Mouse (Mus musculus) T-cell, adult 2 months (primary cell): ENCODE results near the gene Tex46.

ENCODE experiments used
- DNase-seq: peaks from one replicate; pipeline ENCODE4 v3.0.0; 2022; ENCODE audit warnings: low spot score

Tex46 gene

GRCm38 (mm10) chr4:136631237-136631994 is 21.2 kb downstream of the Tex46 start:
- DNase-seq: no peak

GRCm38 (mm10) chr4:136635995-136636394 is 25.8 kb downstream of the Tex46 start:
- DNase-seq: no peak

DNA sequence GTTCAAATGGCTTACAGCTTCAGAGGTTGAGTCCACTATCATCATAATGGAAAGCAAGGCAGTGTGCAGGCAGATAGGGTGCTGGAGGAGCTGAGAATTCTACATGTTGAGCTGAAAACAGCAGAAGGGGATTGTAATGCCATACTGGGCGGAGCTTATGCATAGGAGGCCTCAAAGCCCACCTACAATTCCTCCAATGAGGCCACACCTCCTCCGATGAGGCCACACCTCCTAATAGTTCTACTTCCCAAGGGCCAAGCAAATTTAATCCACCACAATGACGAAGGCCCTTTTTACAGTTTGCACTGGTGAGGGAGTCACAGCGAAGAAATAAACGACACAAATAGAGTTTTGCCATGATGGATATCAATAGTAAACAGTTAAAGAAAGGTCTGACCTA is 26.3 kb downstream of the Tex46 start:
- DNase-seq: no peak

- no peak for DNase-seq
Measured at GRCm38 (mm10) chr4:136636983-136637562, 26.8 kb downstream of the Tex46 start.

DNA sequence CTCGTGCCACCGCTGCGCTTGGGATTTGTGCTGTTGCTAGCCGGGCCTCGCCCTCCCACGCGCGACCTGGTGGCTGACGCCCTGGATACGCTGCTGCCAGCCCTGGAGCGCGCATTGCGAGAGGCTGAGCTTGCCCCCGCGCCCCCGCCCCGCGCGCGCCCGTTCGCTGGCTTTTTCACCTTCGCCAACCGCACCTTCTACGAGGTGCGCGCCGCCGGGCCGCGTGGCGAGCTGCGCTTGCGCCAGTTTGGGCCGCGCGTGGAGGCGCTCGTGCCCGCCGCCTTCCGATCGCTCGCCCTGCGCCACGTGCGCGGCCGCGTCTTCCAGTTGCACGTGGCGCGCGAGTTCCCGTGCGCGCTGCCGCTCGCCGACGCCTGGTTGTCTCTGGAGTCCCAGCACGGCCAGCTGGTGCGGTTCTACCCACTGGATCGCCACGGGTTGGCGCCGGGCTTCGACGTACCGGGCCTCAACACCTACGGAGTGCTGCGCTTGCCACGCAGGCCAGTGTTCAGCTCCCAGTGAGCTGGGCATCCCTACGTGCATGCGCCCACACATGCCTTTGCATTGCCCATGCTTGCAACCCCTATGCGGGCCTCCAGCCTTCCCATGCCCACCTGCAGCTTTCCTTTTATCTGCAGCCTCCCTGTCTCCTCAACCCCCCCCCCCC is 27.5 kb downstream of the Tex46 start:
- peak; percentile 5 for DNase-seq

- no peak for DNase-seq
Measured at GRCm38 (mm10) chr4:136638230-136638750, 28.1 kb downstream of the Tex46 start.

GRCm38 (mm10) chr4:136638890-136639289 is 28.7 kb downstream of the Tex46 start:
- no peak for DNase-seq

DNA sequence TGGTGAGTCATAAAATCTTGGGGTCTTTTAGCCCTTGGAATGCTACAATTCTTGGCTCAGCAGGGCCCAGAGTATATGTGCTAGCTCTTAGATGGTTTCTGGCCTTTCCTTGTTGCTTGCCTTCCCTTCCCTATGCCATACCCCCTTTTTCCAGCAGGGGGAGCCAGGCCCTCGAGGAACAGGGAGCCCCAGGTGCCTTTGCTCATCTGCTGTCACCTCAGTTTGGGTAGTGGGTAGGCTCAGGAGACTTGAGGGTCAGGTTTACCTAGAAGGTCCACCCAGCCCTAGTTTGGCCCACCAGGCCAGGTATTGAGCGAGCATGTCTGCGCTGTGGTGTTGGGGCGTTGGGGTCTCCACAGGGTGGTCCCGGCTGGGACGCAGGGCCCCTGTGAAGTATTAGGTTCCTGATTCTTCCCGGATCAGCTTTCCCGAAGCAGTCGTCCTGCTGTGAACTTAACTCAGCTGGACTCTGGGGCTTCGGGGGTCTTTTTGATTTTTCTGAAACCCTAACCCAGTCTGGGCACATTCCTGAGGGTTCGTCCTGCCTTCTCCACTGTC is 38.8 kb downstream of the Tex46 start:
- DNase-seq: peak; percentile 63

DNA sequence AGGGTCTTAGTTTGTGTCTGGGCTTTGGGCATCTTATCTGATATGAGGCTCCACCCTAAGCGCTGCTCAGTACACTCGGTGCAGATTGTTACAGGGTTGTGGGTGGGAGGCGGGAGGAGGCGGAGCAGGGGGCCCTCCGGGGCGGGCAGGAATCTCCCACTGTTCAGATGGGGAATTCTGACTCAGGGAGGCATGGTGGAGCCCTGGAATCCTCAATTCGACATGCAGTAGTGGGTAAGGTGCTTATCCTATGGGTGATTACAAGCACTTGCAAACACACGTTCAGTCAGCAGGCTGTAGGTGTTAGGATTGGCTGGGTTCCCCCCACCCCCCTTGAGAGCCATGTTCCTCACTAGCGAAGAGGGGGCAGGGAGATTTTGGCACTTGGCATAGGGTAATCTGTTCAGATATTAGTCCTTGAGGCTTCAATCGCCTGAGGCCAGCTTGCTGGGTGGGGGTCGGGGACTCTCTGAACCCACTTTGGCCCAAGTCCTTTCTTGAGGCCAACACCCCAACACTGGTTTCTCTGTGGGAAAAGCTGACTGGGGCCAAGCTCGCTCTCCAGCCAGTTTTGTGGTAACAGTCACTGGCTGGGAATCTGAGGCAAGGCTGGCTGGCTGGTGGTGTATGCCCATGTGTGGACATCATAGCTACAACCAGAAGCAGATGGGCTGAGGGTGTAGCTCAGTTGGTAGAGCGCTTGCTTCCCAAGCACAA is 39.4 kb downstream of the Tex46 start:
- DNase-seq: no peak

- no peak for DNase-seq
Measured at GRCm38 (mm10) chr4:136650261-136650660, 40.0 kb downstream of the Tex46 start.

DNA sequence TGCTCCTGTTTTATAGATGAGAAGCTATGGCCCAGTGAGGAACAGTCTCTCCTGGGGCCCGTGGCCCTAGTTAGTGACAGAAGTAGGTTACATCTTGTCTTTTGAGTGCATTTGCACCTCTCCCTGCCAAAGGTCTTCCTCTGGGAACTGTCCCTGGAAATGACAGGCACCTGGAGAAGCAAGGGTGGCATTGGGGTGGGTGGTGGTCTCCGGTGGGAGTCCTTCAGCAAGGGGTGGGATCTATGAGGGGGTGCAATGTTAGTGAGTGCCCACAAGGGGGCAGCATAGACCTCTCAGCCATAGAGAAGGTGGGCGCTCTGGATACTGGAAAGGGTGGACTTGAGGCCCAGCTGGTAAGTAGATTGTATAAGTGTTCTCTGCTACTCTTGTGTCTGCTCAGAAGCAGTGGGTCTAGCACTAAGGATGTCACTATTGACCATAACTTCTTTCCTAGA is 41.1 kb downstream of the Tex46 start:
- DNase-seq: peak; percentile 26

- no peak for DNase-seq
Measured at GRCm38 (mm10) chr4:136651882-136652527, 41.8 kb downstream of the Tex46 start.

DNA sequence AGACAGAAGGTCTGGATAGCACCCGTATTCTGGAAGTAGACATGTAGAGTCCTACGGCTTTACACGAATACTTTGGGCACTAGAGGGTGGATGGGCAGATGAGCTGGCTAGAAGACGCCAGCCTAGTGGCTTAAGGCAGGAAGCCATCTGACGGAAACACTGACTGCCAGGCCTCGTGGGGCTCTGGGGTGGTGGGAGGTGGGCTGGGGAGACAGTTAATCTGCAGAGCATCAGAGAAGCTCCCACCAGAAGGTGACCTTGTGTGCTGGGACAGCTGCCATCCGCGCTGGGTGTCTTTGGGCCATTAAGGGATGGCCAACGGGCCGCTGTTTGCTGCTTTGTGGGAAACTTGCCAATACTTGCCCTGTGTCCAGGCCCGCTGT is 42.3 kb downstream of the Tex46 start:
- DNase-seq: no peak

DNA sequence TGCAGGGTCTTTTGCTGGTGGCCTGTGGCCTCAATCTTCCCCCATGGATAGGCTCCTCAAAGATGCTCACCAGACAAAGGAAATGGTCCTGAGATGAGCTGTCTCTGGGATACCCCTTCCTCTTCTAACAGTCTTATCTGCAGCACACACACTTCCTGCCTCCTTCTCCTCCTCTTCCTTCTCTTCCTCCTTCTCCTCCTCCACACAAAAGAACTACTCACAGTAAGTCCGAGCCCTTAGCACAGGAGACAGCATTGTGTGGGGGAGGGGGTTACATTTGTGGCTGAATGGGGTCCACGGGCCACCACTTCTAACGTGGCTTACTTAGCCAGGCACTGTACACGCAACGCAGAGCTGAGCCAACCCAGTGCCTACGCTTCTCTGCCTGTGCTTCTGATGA is 42.8 kb downstream of the Tex46 start:
- no peak for DNase-seq

DNA sequence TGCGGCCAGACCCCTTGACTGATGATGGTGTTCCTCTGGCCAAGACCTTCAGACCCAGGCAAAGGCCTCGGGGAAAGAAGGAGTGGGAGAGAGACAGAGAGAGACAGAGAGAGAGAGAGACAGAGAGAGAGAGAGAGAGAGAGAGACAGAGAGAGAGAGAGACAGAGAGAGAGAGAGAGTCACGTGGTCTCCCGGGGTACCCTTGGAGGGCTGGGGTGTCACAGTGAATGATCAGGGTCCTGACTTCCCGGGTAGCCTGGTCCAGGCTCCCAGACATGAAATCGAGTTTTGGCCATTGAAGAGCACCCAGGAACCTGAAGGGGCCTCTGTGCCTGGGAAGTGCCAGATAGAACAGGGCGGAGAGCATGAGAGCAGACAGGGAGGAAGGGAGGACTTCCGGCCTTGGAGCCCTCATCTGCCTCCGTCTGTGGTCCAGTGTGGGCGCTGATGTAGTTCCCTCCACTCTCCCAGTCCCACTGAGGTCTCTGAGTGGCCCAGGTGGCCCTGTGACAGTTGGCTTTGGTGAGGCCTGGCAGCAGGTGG is 43.5 kb downstream of the Tex46 start:
- DNase-seq: no peak

- DNase-seq: no peak
Measured at GRCm38 (mm10) chr4:136657914-136658313, 47.7 kb downstream of the Tex46 start.
